Mouse (Mus musculus) midbrain, embryonic 12.5 days (tissue): ENCODE measurements at regions not wholly inside any gene's neighbourhood (a gene's known extent, or its start where the extent isn't known, plus 50 kb on each side); places are given as distances from the start of the nearest gene placed in this dataset.

Experiments
- ATAC-seq: fragments of 200-750 bp; cut with Nextera tagmentation; 2 replicates; pipeline ENCODE4 v1.8.0; 2017; ENCODE audit warnings: low read depth, moderate TSS enrichment, moderate library complexity; ENCODE audit not compliant: low FRiP score
- H3K27ac ChIP-seq: fragments of 300-500 bp; sonication (generic); replicated peaks from 2 replicates; pipeline ENCODE4 v1.5.1; 2016; ENCODE audit warnings: mild to moderate bottlenecking
- H3K27me3 ChIP-seq: fragments of 300-500 bp; sonication (generic); 2 replicates; pipeline ENCODE4 v1.6.1; 2016; ENCODE audit warnings: mild to moderate bottlenecking
- H3K36me3 ChIP-seq: fragments of 300-500 bp; sonication (generic); 2 replicates; pipeline ENCODE4 v1.6.1; 2016
- H3K4me1 ChIP-seq: fragments of 300-500 bp; sonication (generic); 2 replicates; pipeline ENCODE4 v1.6.1; 2016
- H3K4me2 ChIP-seq: fragments of 300-500 bp; sonication (generic); replicated peaks from 2 replicates; pipeline ENCODE4 v1.6.1; 2016; ENCODE audit warnings: mild to moderate bottlenecking, moderate library complexity
- H3K4me3 ChIP-seq: fragments of 300-500 bp; sonication (generic); 2 replicates; pipeline ENCODE4 v1.5.1; 2016; ENCODE audit warnings: mild to moderate bottlenecking
- H3K9ac ChIP-seq: fragments of 300-500 bp; sonication (generic); replicated peaks from 2 replicates; pipeline ENCODE4 v1.6.1; 2016; ENCODE audit warnings: mild to moderate bottlenecking, moderate library complexity
- H3K9me3 ChIP-seq: fragments of 300-500 bp; sonication (generic); 2 replicates; pipeline ENCODE4 v1.6.1; 2016; ENCODE audit warnings: mild to moderate bottlenecking
- WGBS: fragments of 180-500 bp; shearing (Covaris S2); methylation state at CpG from one replicate; pipeline ENCODE4 v1.1.7; 2016; 5-methylcytosine and 5-hydroxymethylcytosine counted together

DNA sequence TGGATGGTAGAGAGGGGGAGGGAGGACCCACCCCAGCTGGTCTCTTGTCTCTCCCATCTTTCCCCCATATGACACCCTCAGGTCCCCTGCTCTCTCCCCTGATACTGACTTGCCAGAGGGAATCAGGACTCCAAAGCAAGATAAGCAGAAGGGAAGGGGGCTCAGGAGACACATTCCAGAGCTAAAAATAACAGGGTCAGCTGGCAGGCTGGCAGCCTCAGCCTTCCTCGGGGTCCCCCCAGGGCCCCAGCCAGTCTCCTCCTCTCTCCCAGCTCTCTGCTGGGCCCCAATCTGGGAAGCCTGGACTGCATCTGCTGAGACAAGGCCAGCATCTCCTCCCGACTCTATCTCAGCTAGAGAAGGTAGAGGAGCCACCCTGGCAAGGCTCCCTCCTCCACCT is 66.4 kb downstream of the Irf2bpl start:
- Histone ChIP-seq H3K27ac (peak overlapping the region; percentile 96), H3K4me1 (peaks cover 64% of the 10 kb centered on the region), H3K9ac (peak overlapping the region; percentile 4; the same call in 1 of the 2 replicates), H3K4me2 (no peak overlapping the region), H3K27me3 (peaks cover 15% of the 10 kb centered on the region; the same call in 1 of the 2 replicates), H3K36me3 (no peaks in the 10 kb centered on the region), H3K9me3 (no peaks in the 10 kb centered on the region), H3K4me3 (no peak overlapping the region)
- 48% methylated on average over 2 of the region's 2 CpGs for WGBS
- no peak for ATAC-seq

DNA sequence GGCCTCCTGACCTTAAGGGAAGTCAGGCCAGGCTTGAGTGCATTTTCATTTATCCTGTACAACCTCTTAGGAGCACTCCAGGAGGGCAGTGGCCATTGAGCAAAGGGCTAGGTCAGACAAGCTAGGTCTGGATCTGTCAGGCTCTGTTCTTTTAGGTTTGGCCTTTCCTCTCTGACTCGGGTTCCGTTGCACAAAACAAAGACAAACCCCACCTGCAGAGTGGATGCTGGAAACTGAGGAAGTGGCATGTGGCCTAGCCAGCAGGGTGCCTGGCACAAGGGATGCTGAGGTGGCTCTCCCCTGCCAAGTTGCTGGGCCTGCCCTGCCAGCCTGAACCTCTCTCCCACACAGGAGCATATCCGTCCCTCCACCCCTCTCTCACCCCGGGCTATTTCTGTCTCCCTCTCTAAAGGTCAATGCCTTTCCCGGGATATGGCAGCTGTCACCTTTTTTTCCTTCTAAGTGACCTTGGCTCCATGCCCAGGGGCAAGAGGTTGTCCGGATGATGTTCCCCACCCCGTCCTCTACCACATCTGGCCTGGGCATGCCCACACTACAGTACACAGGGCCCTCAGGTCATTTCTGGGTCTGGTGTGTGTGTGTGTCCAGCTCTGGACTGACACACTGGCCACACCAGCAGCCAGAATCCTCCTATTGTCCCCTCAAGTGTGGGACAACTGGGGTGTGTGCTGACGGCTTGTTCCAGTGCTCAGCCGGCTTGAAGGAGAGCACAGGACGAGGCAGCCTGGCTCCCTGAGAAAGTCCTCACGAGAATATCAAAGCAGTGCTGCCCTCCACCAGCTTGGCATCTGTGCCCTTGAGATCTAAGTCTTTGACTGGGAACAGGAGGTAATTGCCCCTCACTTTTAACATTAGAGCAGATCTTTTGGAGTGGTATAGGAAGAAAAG is 67.6 kb downstream of the Irf2bpl start:
- peak overlapping the region; percentile 96 for H3K27ac ChIP-seq
- 16% methylated on average over 11 of the region's 11 CpGs for WGBS
- no peaks in the 10 kb centered on the region for H3K36me3 ChIP-seq
- peaks cover 24% of the 10 kb centered on the region for H3K27me3 ChIP-seq
- H3K4me1 ChIP-seq: peaks cover 62% of the 10 kb centered on the region
- no peak overlapping the region for H3K4me3 ChIP-seq
- no peak for ATAC-seq
- H3K9ac ChIP-seq: peak overlapping the region; percentile 51; the same call in 1 of the 2 replicates
- H3K9me3 ChIP-seq: no peaks in the 10 kb centered on the region
- peak overlapping the region; percentile 26 for H3K4me2 ChIP-seq

DNA sequence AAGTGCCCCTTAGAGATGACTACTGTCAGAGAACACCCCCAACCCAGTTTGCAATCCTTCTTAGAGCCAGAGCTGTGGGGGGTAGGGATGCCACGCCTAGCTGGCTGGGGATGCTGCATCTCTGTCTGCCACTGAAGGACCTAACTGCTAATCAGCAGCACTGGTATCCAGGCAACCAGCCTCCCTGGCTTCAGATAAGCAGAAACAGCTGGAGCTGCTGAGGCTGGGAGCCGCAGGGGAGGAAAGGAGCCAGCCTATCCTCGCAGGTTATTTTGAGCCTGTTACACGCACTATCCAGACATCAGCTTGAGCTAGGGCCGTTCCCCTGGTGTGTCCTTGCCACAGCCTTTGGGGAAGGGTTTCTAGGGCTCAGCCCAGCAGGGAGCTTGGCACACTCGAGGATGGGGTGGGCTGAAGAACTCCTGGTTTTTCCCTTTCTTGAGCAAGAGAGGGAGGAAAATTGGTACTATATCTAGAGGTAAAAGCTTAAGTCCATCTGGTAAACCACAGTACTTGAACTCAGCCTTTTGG is 68.4 kb downstream of the Irf2bpl start:
- Histone ChIP-seq H3K9ac (peak overlapping the region; percentile 51; the same call in 1 of the 2 replicates), H3K4me1 (peaks cover 61% of the 10 kb centered on the region), H3K27me3 (peaks cover 30% of the 10 kb centered on the region), H3K4me2 (peak overlapping the region; percentile 26), H3K36me3 (no peaks in the 10 kb centered on the region), H3K4me3 (no peak overlapping the region), H3K27ac (peak overlapping the region; percentile 96), H3K9me3 (no peaks in the 10 kb centered on the region)
- peak; percentile 82 for ATAC-seq
- 0% methylated on average over 6 of the region's 6 CpGs for WGBS

DNA sequence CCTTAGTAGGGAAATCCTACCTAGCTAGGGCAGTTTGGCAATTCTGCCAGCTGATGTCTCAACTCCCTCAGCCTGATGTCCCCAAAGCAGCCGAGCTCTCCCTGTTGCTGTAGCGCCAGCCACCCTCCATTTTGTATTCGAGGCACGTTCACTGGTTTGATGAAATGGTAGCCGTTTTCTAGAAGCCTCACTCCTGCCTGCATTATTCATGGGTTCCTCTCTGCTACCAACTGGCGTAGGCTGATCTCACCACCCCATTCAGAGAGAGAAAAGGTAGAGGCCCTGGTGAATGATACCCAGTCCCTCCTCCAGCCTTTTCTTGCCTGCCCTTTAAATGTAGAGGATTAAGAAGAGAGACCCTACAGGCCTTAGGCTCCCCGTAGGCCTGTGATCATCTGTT is 69.9 kb downstream of the Irf2bpl start:
- H3K4me1 ChIP-seq: peaks cover 70% of the 10 kb centered on the region
- 30% methylated on average over 7 of the region's 7 CpGs for WGBS
- ATAC-seq: peak; percentile 76

More for the DNA sequence above, 69.9 kb downstream of the Irf2bpl start:
- H3K4me3 ChIP-seq: no peak overlapping the region
- peak overlapping the region; percentile 96 for H3K27ac ChIP-seq
- H3K4me2 ChIP-seq: 0 out of 2 replicates have a peak overlapping the region, but pooled peaks have one; percentile 13
- peaks cover 34% of the 10 kb centered on the region for H3K27me3 ChIP-seq
- H3K9ac ChIP-seq: no peak overlapping the region
- H3K9me3 ChIP-seq: no peaks in the 10 kb centered on the region
- H3K36me3 ChIP-seq: no peaks in the 10 kb centered on the region
